Mouse (Mus musculus) CH12.LX (cell line): Measurements from ENCODE around the gene Dmrta2. TPM values are rescaled to one million over a fixed set of nuclear protein-coding genes. Genes with fewer than 3 reads are reported as not detected.

Experiments
- DNase-seq: peaks from one replicate; pipeline ENCODE4 v3.0.0-alpha.2; 2013; ENCODE audit errors: extremely low read depth
- H3K27ac ChIP-seq: 2 replicates; pipeline ENCODE4 v1.5.1; 2012; ENCODE audit warnings: low read depth, mild to moderate bottlenecking, control low read depth, moderate library complexity; ENCODE audit not compliant: insufficient read depth
- H3K27me3 ChIP-seq: replicated peaks from 2 replicates; pipeline ENCODE3; 2012; ENCODE audit warnings: inconsistent platforms
- H3K36me3 ChIP-seq, 2 experiments: replicated peaks in 1 of 2; 2 replicates each; pipeline versions ENCODE3 to v1.6.1; 2012; ENCODE audit warnings: inconsistent platforms in 1 of 2, low read length in 1 of 2, mild to moderate bottlenecking in 1 of 2, mixed read lengths in 1 of 2, moderate library complexity in 1 of 2; ENCODE audit not compliant: control insufficient read depth in 1 of 2, insufficient read depth in 1 of 2
- H3K4me1 ChIP-seq, 2 experiments: 2 replicates each; pipeline ENCODE4 v1.6.1; 2012; ENCODE audit warnings: inconsistent platforms in 1 of 2, moderate library complexity in 1 of 2; ENCODE audit not compliant: insufficient read depth in 2 of 2, control insufficient read depth in 1 of 2
- H3K4me2 ChIP-seq: 2 replicates; pipeline ENCODE4 v1.6.1; 2012; ENCODE audit warnings: low read depth, mild to moderate bottlenecking, control low read depth; ENCODE audit not compliant: poor library complexity, insufficient read depth, severe bottlenecking
- H3K4me3 ChIP-seq, 3 experiments: fragments of 150-350 bp in 1 of 3; sonication (generic) in 1 of 3; replicated peaks in 1 of 3; 2 replicates each; pipeline versions ENCODE3 to v1.5.1; 2011 to 2012; ENCODE audit warnings: low read depth in 2 of 3, low read length in 2 of 3, mild to moderate bottlenecking in 2 of 3, moderate library complexity in 2 of 3, control low read depth in 1 of 3, improper control_type of control experiment in 1 of 3, inconsistent platforms in 1 of 3, mixed read lengths in 1 of 3; ENCODE audit not compliant: poor library complexity in 1 of 3
- H3K79me2 ChIP-seq: replicated peaks from 2 replicates; pipeline ENCODE4 v1.6.1; 2012; ENCODE audit warnings: mild to moderate bottlenecking, moderate library complexity; ENCODE audit not compliant: control insufficient read depth, poor library complexity, insufficient read depth, severe bottlenecking; ENCODE audit errors: extremely low read depth
- H3K9ac ChIP-seq: 2 replicates; pipeline ENCODE4 v1.6.1; 2012; ENCODE audit warnings: low read depth, mild to moderate bottlenecking, control low read depth, moderate library complexity; ENCODE audit not compliant: insufficient read depth
- H3K9me3 ChIP-seq: replicated peaks from 2 replicates; pipeline ENCODE3; 2012; ENCODE audit warnings: low read length, inconsistent platforms, mixed read lengths
- CHD2 ChIP-seq: IDR thresholded peaks from 2 replicates; pipeline ENCODE4 v1.6.1; 2011; ENCODE audit warnings: low read length, improper control_type of control experiment
- E2F4 ChIP-seq: IDR thresholded peaks from 2 replicates; pipeline ENCODE4 v1.6.1; 2011; ENCODE audit warnings: low read depth, low read length, improper control_type of control experiment; ENCODE audit not compliant: insufficient replicate concordance
- ELF1 ChIP-seq: IDR thresholded peaks from 2 replicates; pipeline ENCODE4 v1.6.1; 2014; ENCODE audit warnings: low read depth, mild to moderate bottlenecking, inconsistent platforms, low read length, improper control_type of control experiment
- EP300 ChIP-seq: IDR thresholded peaks from 2 replicates; pipeline ENCODE4 v1.6.1; 2011; ENCODE audit warnings: low read length, improper control_type of control experiment
- ETS1 ChIP-seq: conservative IDR thresholded peaks from 2 replicates; pipeline ENCODE4 v1.6.1; 2012; ENCODE audit warnings: low read depth, mild to moderate bottlenecking, inconsistent platforms, low read length, improper control_type of control experiment, moderate library complexity
- GABPA ChIP-seq: IDR thresholded peaks from 2 replicates; pipeline ENCODE4 v1.6.1; 2012; ENCODE audit warnings: low read depth, low read length, improper control_type of control experiment, inconsistent platforms; ENCODE audit not compliant: insufficient replicate concordance
- HCFC1 ChIP-seq: IDR thresholded peaks from 2 replicates; pipeline ENCODE4 v1.6.1; 2012; ENCODE audit warnings: low read depth, mild to moderate bottlenecking, inconsistent platforms, low read length, improper control_type of control experiment
- IRF4 ChIP-seq: IDR thresholded peaks from 2 replicates; pipeline ENCODE4 v1.6.1; 2014; ENCODE audit warnings: low read depth, mild to moderate bottlenecking, inconsistent platforms, low read length, improper control_type of control experiment
- JUN ChIP-seq: IDR thresholded peaks from 2 replicates; pipeline ENCODE4 v1.6.1; 2011; ENCODE audit warnings: low read depth, mild to moderate bottlenecking, low read length, improper control_type of control experiment, moderate library complexity; ENCODE audit not compliant: insufficient read depth
- JUND ChIP-seq: conservative IDR thresholded peaks from 2 replicates; pipeline ENCODE4 v1.6.1; 2011; ENCODE audit warnings: low read depth, low read length, improper control_type of control experiment
- KAT2A ChIP-seq: IDR thresholded peaks from 2 replicates; pipeline ENCODE4 v1.6.1; 2012; ENCODE audit warnings: low read length, improper control_type of control experiment, inconsistent platforms; ENCODE audit not compliant: insufficient replicate concordance
- MAX ChIP-seq: IDR thresholded peaks from 2 replicates; pipeline ENCODE4 v1.6.1; 2011; ENCODE audit warnings: low read length, improper control_type of control experiment
- MEF2A ChIP-seq: IDR thresholded peaks from 2 replicates; pipeline ENCODE4 v1.6.1; 2014; ENCODE audit warnings: low read depth, mild to moderate bottlenecking, inconsistent platforms, low read length, improper control_type of control experiment, borderline replicate concordance
- NELFE ChIP-seq: IDR thresholded peaks from 2 replicates; pipeline ENCODE4 v1.6.1; 2011; ENCODE audit warnings: low read depth, low read length, improper control_type of control experiment
- NRF1 ChIP-seq: IDR thresholded peaks from 2 replicates; pipeline ENCODE4 v1.6.1; 2014; ENCODE audit warnings: low read depth, mild to moderate bottlenecking, inconsistent platforms, low read length, improper control_type of control experiment, moderate library complexity
- PAX5 ChIP-seq: IDR thresholded peaks from 2 replicates; pipeline ENCODE4 v1.6.1; 2012; ENCODE audit warnings: low read length, inconsistent platforms, mixed read lengths
- RAD21 ChIP-seq: IDR thresholded peaks from 2 replicates; pipeline ENCODE4 v1.6.1; 2011; ENCODE audit warnings: low read depth, mild to moderate bottlenecking, low read length, improper control_type of control experiment, moderate library complexity
- SIN3A ChIP-seq: IDR thresholded peaks from 2 replicates; pipeline ENCODE4 v1.6.1; 2012; ENCODE audit warnings: low read length, improper control_type of control experiment, inconsistent platforms
- SMC3 ChIP-seq: IDR thresholded peaks from 2 replicates; pipeline ENCODE4 v1.6.1; 2011; ENCODE audit warnings: low read depth, low read length, improper control_type of control experiment
- TCF12 ChIP-seq: IDR thresholded peaks from 2 replicates; pipeline ENCODE4 v1.6.1; 2014; ENCODE audit warnings: low read depth, mild to moderate bottlenecking, inconsistent platforms, low read length, improper control_type of control experiment
- UBTF ChIP-seq: IDR thresholded peaks from 2 replicates; pipeline ENCODE4 v1.6.1; 2012; ENCODE audit warnings: low read depth, mild to moderate bottlenecking, inconsistent platforms, low read length, improper control_type of control experiment, moderate library complexity
- USF1 ChIP-seq: IDR thresholded peaks from 2 replicates; pipeline ENCODE4 v1.6.1; 2014; ENCODE audit warnings: low read depth, mild to moderate bottlenecking, inconsistent platforms, low read length, improper control_type of control experiment
- USF2 ChIP-seq: conservative IDR thresholded peaks from 2 replicates; pipeline ENCODE4 v1.6.1; 2011; ENCODE audit warnings: low read depth, low read length, improper control_type of control experiment
- ZMIZ1 ChIP-seq: IDR thresholded peaks from 2 replicates; pipeline ENCODE4 v1.6.1; 2012; ENCODE audit warnings: low read depth, mild to moderate bottlenecking, inconsistent platforms, low read length, improper control_type of control experiment
- ZNF384 ChIP-seq: IDR thresholded peaks from 2 replicates; pipeline ENCODE4 v1.6.1; 2012; ENCODE audit warnings: low read depth, low read length, improper control_type of control experiment, inconsistent platforms
- dilution Hi-C: fragments of 300-500 bp; cut with MboI; formaldehyde crosslinking; loops from 2 replicates; pipeline ENCODE4 v1.14.3; 2020; ENCODE audit warnings: low sequenced_read_pairs; ENCODE audit not compliant: extremely low pct_unique_long_range_greater_than_20kb, extremely low pct_ligation_motif_present
- in situ Hi-C: fragments of 300-500 bp; cut with MboI; formaldehyde crosslinking; loops from 3 replicates; pipeline ENCODE4 v1.14.3; 2019; ENCODE audit warnings: low sequenced_read_pairs, low pct_ligation_motif_present, low pct_unique_long_range_greater_than_20kb, mixed read lengths
- polyA plus RNA-seq: library from polyadenylated mRNA; unstranded; fragments of >175 nt; gene quantifications from 2 replicates; pipeline ENCODE4 v1.2.1, GENCODE M21; 2012; ENCODE audit warnings: low read depth; ENCODE audit not compliant: insufficient read length
- total RNA-seq, 2 experiments: library from RNA; depleted of rRNA; stranded (reverse); fragments of 300-350 nt in 1 of 2; fragments of >200 nt in 1 of 2; gene quantifications; 2 replicates each; pipeline ENCODE4 v1.2.3; 2012 to 2014

The Dmrta2 gene
- total and polyA plus RNA-seq, 3 experiments = 0.04 to 0.13 TPM; not detected in 1

DNA sequence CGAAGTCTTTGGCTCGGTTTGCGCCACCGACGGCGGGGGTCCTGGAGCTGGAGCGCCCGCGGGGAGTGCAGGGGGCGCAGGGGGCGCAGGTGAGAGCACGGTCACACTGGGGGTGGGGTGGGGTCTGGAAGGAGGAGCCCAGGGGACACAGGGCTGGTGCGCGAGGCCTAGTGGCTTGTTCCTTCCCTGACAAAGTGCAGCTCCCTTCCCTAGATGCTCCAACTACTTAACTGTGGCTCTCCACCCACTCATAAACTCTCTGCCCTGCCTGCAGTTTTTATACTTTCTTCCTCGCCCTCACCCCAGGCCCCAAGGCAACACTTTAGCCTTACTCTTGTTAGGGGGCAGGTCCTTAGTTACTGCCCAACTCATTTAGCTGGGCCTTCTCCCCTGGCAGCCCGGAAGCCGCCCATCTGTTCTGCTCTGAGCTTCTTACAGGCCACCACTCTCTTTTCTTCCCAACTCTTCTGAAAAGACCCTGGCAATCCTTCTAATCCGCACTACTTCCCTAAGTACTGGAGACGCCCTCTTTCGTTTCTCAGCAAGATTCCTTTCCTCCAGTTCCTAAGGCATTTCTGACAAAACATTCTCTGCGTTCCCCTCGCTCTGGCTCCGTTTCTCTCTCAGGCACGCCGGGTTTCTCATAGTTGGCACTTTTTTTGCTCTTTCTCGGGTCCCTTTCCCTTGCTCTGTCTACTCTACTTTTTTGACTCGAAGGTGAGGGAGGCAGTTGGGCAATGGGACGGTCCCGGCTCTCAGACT is 2.6 kb downstream of the Dmrta2 start:
- Histone ChIP-seq H3K79me2 (no peaks in the 10 kb centered on the region), H3K36me3 (peaks cover 0 to 9% of the 10 kb centered on the region in 2 experiments), H3K4me3 (no peak overlapping the region), H3K9me3 (peaks cover 61% of the 10 kb centered on the region), H3K27ac (no peak overlapping the region), H3K9ac (no peak overlapping the region), H3K4me2 (no peak overlapping the region), H3K4me1 (no peaks in the 10 kb centered on the region), H3K27me3 (no peaks in the 10 kb centered on the region)
- dilution Hi-C loops = no loop called here
- DNase-seq = no peak
- TF ChIP-seq ETS1 (no peak), GABPA (no peak), USF2 (no peak), KAT2A (no peak), NELFE (no peak), ZNF384 (no peak), UBTF (no peak), HCFC1 (no peak), JUND (no peak), E2F4 (no peak), PAX5 (no peak), TCF12 (no peak), RAD21 (no peak), SIN3A (no peak), USF1 (no peak)
- in situ Hi-C loops = no loop called here

DNA sequence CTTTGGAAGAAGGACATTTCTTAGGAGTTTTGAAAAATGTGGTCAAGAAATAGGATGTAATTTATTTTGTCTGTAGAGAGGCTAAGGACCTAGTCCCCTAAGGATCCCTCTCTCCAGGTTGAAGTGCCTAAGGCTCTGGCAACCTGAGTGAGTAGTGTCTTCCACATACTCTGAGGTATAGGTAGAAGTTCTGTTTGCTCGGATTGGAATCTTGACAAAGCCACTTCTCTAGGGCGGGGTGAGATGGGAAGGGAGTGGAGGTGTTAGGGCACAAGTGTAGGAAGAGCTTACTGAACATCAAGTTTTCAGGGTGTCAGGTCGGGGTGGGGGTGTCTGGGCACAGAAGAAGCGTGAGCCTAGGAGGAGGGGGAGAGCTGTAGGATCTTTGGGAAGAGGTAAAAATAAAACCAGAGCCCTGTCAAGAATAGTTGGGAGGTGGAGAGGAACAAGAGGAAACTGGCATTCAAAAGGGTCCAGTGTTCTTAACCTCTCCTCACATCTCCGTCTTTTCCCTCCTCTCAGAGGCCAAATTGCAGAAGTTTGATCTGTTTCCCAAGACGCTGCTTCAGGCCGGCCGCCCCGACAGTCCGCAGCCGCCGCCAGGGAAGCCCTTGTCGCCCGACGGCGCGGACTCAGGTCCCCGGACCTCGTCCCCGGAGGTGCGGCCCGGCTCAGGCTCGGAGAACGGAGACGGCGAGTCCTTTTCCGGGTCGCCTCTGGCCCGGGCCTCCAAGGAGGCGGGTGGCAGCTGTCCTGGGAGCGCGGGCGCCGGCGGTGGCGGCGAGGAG is 3.4 kb downstream of the Dmrta2 start:
- H3K4me1 ChIP-seq = no peaks in the 10 kb centered on the region
- dilution Hi-C loops (no loop called here), in situ Hi-C loops (no loop called here)
- H3K9me3 ChIP-seq = peaks cover 61% of the 10 kb centered on the region
- no peak overlapping the region for H3K27ac ChIP-seq
- H3K4me3 ChIP-seq = no peak overlapping the region
- no peak for DNase-seq
- H3K36me3 ChIP-seq = peaks cover 0 to 9% of the 10 kb centered on the region in 2 experiments
- TF ChIP-seq E2F4 (no peak), JUN (no peak), CHD2 (no peak), GABPA (no peak), IRF4 (no peak), ZMIZ1 (no peak), EP300 (no peak), MAX (no peak), KAT2A (no peak), ELF1 (no peak), NRF1 (no peak), MEF2A (no peak), SMC3 (no peak)
- H3K9ac ChIP-seq = no peak overlapping the region
- H3K79me2 ChIP-seq = no peaks in the 10 kb centered on the region
- H3K27me3 ChIP-seq = no peaks in the 10 kb centered on the region
- no peak overlapping the region for H3K4me2 ChIP-seq
